Mouse (Mus musculus) hindbrain, embryonic 13.5 days (tissue): ENCODE results near the gene Parva. TPM values are rescaled to one million over a fixed set of nuclear protein-coding genes. Genes with fewer than 3 reads are reported as not detected.

Source experiments
- ATAC-seq: fragments of 200-750 bp; cut with Nextera tagmentation; 2 replicates; pipeline ENCODE4 v1.8.0; 2017; ENCODE audit warnings: moderate TSS enrichment; ENCODE audit not compliant: low FRiP score
- H3K27ac ChIP-seq: fragments of 300-500 bp; sonication (generic); 2 replicates; pipeline ENCODE4 v1.5.1; 2015; ENCODE audit warnings: inconsistent platforms, mild to moderate bottlenecking, moderate library complexity
- H3K27me3 ChIP-seq: fragments of 300-500 bp; sonication (generic); 2 replicates; pipeline ENCODE4 v1.6.1; 2015; ENCODE audit warnings: mild to moderate bottlenecking, inconsistent platforms
- H3K36me3 ChIP-seq: fragments of 300-500 bp; sonication (generic); 2 replicates; pipeline ENCODE4 v1.6.1; 2015; ENCODE audit warnings: mild to moderate bottlenecking, inconsistent platforms
- H3K4me1 ChIP-seq: fragments of 300-500 bp; sonication (generic); replicated peaks from 2 replicates; pipeline ENCODE4 v1.6.1; 2015; ENCODE audit warnings: inconsistent platforms
- H3K4me2 ChIP-seq: fragments of 300-500 bp; sonication (generic); 2 replicates; pipeline ENCODE4 v1.6.1; 2015; ENCODE audit warnings: inconsistent platforms, mild to moderate bottlenecking, moderate library complexity
- H3K4me3 ChIP-seq: fragments of 300-500 bp; sonication (generic); 2 replicates; pipeline ENCODE4 v1.5.1; 2015; ENCODE audit warnings: mild to moderate bottlenecking, inconsistent platforms
- H3K9ac ChIP-seq: fragments of 300-500 bp; sonication (generic); 2 replicates; pipeline ENCODE4 v1.6.1; 2015; ENCODE audit warnings: mild to moderate bottlenecking, inconsistent platforms
- H3K9me3 ChIP-seq: fragments of 300-500 bp; sonication (generic); 2 replicates; pipeline ENCODE4 v1.6.1; 2016; ENCODE audit warnings: inconsistent platforms
- WGBS: fragments of 180-500 bp; shearing (Covaris S2); methylation state at CpG from one replicate; pipeline ENCODE4 v1.1.7; 2015; 5-methylcytosine and 5-hydroxymethylcytosine counted together
- polyA plus RNA-seq: library from polyadenylated mRNA; unstranded; fragments of >200 nt; fragmentation: Nextera tagmentation; extraction: Ambion mirVana; gene quantifications from 2 replicates; pipeline ENCODE4 v1.2.1, GENCODE M21; 2015

Gene Parva
- polyA plus RNA-seq, 1 experiment from 2014 or later = 30.8 TPM

- no peak overlapping the region for H3K4me3 ChIP-seq
- H3K9me3 ChIP-seq = no peaks in the 10 kb centered on the region
- H3K27ac ChIP-seq = no peak overlapping the region
- H3K27me3 ChIP-seq = peaks cover 2% of the 10 kb centered on the region; the same call in 1 of the 2 replicates
- no peak overlapping the region for H3K4me2 ChIP-seq
- 54% methylated on average over 6 of the region's 6 CpGs for WGBS
- no peaks in the 10 kb centered on the region for H3K4me1 ChIP-seq
- H3K9ac ChIP-seq = no peak overlapping the region
- peak; percentile 39; the same call in 1 of the 2 replicates for ATAC-seq
- no peaks in the 10 kb centered on the region for H3K36me3 ChIP-seq
These were observed 27.1 kb upstream of the Parva start for GRCm38 (mm10) chr7:112400175-112400574.

GRCm38 (mm10) chr7:112405061-112405460 is 22.2 kb upstream of the Parva start:
- WGBS = 71% methylated on average over 2 of the region's 2 CpGs
- H3K27ac ChIP-seq = no peak overlapping the region
- H3K4me2 ChIP-seq = no peak overlapping the region
- no peaks in the 10 kb centered on the region for H3K9me3 ChIP-seq
- no peak for ATAC-seq
- H3K4me1 ChIP-seq = 0 out of 2 replicates have a peak, but pooled peaks cover 10% of the 10 kb centered on the region
- no peaks in the 10 kb centered on the region for H3K36me3 ChIP-seq
- H3K9ac ChIP-seq = no peak overlapping the region
- no peak overlapping the region for H3K4me3 ChIP-seq
- H3K27me3 ChIP-seq = peaks cover 3% of the 10 kb centered on the region; the same call in 1 of the 2 replicates

- H3K9ac ChIP-seq = no peak overlapping the region
- H3K4me3 ChIP-seq = no peak overlapping the region
- no peak overlapping the region for H3K27ac ChIP-seq
- no peak for ATAC-seq
- H3K27me3 ChIP-seq = peaks cover 3% of the 10 kb centered on the region; the same call in 1 of the 2 replicates
- H3K4me1 ChIP-seq = 0 out of 2 replicates have a peak, but pooled peaks cover 10% of the 10 kb centered on the region
- H3K9me3 ChIP-seq = no peaks in the 10 kb centered on the region
- WGBS = 84% methylated on average over 8 of the region's 8 CpGs
- no peaks in the 10 kb centered on the region for H3K36me3 ChIP-seq
- H3K4me2 ChIP-seq = no peak overlapping the region
These were observed 21.7 kb upstream of the Parva start for GRCm38 (mm10) chr7:112405578-112405977.

- Histone ChIP-seq H3K4me3 (no peak overlapping the region), H3K36me3 (no peaks in the 10 kb centered on the region), H3K9me3 (no peaks in the 10 kb centered on the region), H3K4me1 (0 out of 2 replicates have a peak, but pooled peaks cover 10% of the 10 kb centered on the region), H3K4me2 (no peak overlapping the region), H3K27ac (peak overlapping the region; percentile 19; the same call in 1 of the 2 replicates), H3K9ac (no peak overlapping the region), H3K27me3 (peaks cover 3% of the 10 kb centered on the region; the same call in 1 of the 2 replicates)
- 58% methylated on average over 7 of the region's 7 CpGs for WGBS
- no peak for ATAC-seq
These were observed 19.7 kb upstream of the Parva start for GRCm38 (mm10) chr7:112407597-112407996.

- WGBS = 91% methylated on average over 3 of the region's 3 CpGs
- Histone ChIP-seq H3K4me3 (no peak overlapping the region), H3K4me2 (no peak overlapping the region), H3K36me3 (no peaks in the 10 kb centered on the region), H3K27ac (no peak overlapping the region), H3K4me1 (0 out of 2 replicates have a peak, but pooled peaks cover 10% of the 10 kb centered on the region), H3K27me3 (0 out of 2 replicates have a peak, but pooled peaks cover 3% of the 10 kb centered on the region), H3K9ac (no peak overlapping the region), H3K9me3 (no peaks in the 10 kb centered on the region)
- no peak for ATAC-seq
These were observed 17.3 kb upstream of the Parva start for GRCm38 (mm10) chr7:112409991-112410390.

GRCm38 (mm10) chr7:112413286-112413685 is 14.0 kb upstream of the Parva start:
- 73% methylated on average over 6 of the region's 6 CpGs for WGBS
- H3K9me3 ChIP-seq = no peaks in the 10 kb centered on the region

GRCm38 (mm10) chr7:112416058-112416526 is 11.2 kb upstream of the Parva start:
- Histone ChIP-seq H3K27ac (no peak overlapping the region), H3K4me1 (peaks cover 21% of the 10 kb centered on the region), H3K4me2 (peak overlapping the region; percentile 41), H3K27me3 (0 out of 2 replicates have a peak, but pooled peaks cover 6% of the 10 kb centered on the region), H3K36me3 (no peaks in the 10 kb centered on the region), H3K9ac (peak overlapping the region; percentile 44), H3K4me3 (0 out of 2 replicates have a peak overlapping the region, but pooled peaks have one; percentile 3), H3K9me3 (no peaks in the 10 kb centered on the region)
- 15% methylated on average over 14 of the region's 14 CpGs for WGBS
- ATAC-seq = peak; percentile 44; the same call in 1 of the 2 replicates

More at GRCm38 (mm10) chr7:112413286-112413685, 14.0 kb upstream of the Parva start:
- Histone ChIP-seq H3K4me1 (peaks cover 21% of the 10 kb centered on the region), H3K9ac (no peak overlapping the region), H3K4me3 (no peak overlapping the region), H3K27me3 (0 out of 2 replicates have a peak, but pooled peaks cover 3% of the 10 kb centered on the region), H3K36me3 (no peaks in the 10 kb centered on the region), H3K27ac (no peak overlapping the region), H3K4me2 (no peak overlapping the region)
- ATAC-seq = no peak

GRCm38 (mm10) chr7:112416730-112417513 is 10.4 kb upstream of the Parva start:
- peak overlapping the region; percentile 58; the same call in 1 of the 2 replicates for H3K27ac ChIP-seq
- WGBS = 18% methylated on average over 6 of the region's 7 CpGs
- H3K9me3 ChIP-seq = no peaks in the 10 kb centered on the region
- peak overlapping the region; percentile 44; the same call in 1 of the 2 replicates for H3K9ac ChIP-seq
- no peaks in the 10 kb centered on the region for H3K36me3 ChIP-seq
- peak; percentile 26; the same call in 1 of the 2 replicates for ATAC-seq
- H3K4me3 ChIP-seq = no peak overlapping the region
- H3K4me1 ChIP-seq = peaks cover 21% of the 10 kb centered on the region
- H3K4me2 ChIP-seq = no peak overlapping the region
- 0 out of 2 replicates have a peak, but pooled peaks cover 6% of the 10 kb centered on the region for H3K27me3 ChIP-seq

GRCm38 (mm10) chr7:112417598-112417997 is 9.7 kb upstream of the Parva start:
- 79% methylated on average over 4 of the region's 4 CpGs for WGBS

GRCm38 (mm10) chr7:112423438-112423837 is 3.9 kb upstream of the Parva start:
- Histone ChIP-seq H3K36me3 (no peaks in the 10 kb centered on the region), H3K9me3 (no peaks in the 10 kb centered on the region), H3K4me3 (no peak overlapping the region), H3K27me3 (peaks cover 19% of the 10 kb centered on the region; the same call in 1 of the 2 replicates), H3K27ac (no peak overlapping the region), H3K4me2 (no peak overlapping the region), H3K4me1 (peaks cover 12% of the 10 kb centered on the region), H3K9ac (no peak overlapping the region)
- no peak for ATAC-seq
- WGBS = 86% methylated on average over 4 of the region's 4 CpGs

More at GRCm38 (mm10) chr7:112417598-112417997, 9.7 kb upstream of the Parva start:
- Histone ChIP-seq H3K4me3 (no peak overlapping the region), H3K27ac (no peak overlapping the region), H3K9ac (no peak overlapping the region), H3K9me3 (no peaks in the 10 kb centered on the region), H3K4me1 (peaks cover 21% of the 10 kb centered on the region), H3K4me2 (no peak overlapping the region), H3K27me3 (0 out of 2 replicates have a peak, but pooled peaks cover 6% of the 10 kb centered on the region), H3K36me3 (no peaks in the 10 kb centered on the region)
- no peak for ATAC-seq

- Histone ChIP-seq H3K4me3 (no peak overlapping the region), H3K9ac (no peak overlapping the region), H3K4me2 (peak overlapping the region; percentile 94), H3K27me3 (peaks cover 23% of the 10 kb centered on the region; the same call in 1 of the 2 replicates), H3K4me1 (peaks cover 18% of the 10 kb centered on the region), H3K27ac (no peak overlapping the region), H3K36me3 (no peaks in the 10 kb centered on the region), H3K9me3 (no peaks in the 10 kb centered on the region)
- 71% methylated on average over 5 of the region's 5 CpGs for WGBS
- ATAC-seq = no peak
These were observed 494 bp upstream of the Parva start for GRCm38 (mm10) chr7:112426811-112427210.

GRCm38 (mm10) chr7:112428158-112428535 is 842 bp downstream of the Parva start:
- Histone ChIP-seq H3K9me3 (no peaks in the 10 kb centered on the region), H3K4me3 (peak overlapping the region; percentile 58), H3K27ac (peak overlapping the region; percentile 87), H3K4me1 (peaks cover 18% of the 10 kb centered on the region), H3K4me2 (peak overlapping the region; percentile 94), H3K36me3 (no peaks in the 10 kb centered on the region), H3K27me3 (peaks cover 23% of the 10 kb centered on the region; the same call in 1 of the 2 replicates), H3K9ac (peak overlapping the region; percentile 78)
- peak; percentile 87 for ATAC-seq
- under 1% methylated on average over 21 of the region's 22 CpGs for WGBS
